Mouse (Mus musculus): Measurements from ENCODE around the gene Mmp9. TPM values are rescaled to one million over a fixed set of nuclear protein-coding genes. Genes with fewer than 3 reads are reported as not detected.

Mmp9 gene
- total RNA-seq, 2 experiments from 2014 or later = 0.56 to 0.60 TPM

GRCm38 (mm10) chr2:164991808-164992207, 51.2 kb downstream of the Mmp9 start:
- DNase-seq = no peak

DNA sequence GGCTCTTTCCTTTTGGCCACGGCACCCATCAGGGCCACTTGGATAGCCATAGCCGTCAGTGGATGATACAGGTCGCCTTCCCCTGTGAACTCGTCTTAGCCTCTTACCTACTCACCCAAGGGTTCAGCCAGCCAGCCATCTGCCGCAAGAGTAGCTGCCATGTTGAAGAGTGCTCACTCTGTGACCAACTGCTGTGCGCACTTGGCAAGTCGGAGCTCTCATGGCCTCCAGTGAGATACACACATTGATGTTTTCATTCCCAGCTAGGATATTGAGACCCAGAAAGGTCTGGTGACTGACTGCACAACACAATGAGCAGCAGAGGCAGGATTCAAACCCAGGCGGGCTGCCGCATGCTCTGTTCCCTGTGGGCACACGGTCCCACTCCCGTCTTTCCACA, 53.6 kb downstream of the Mmp9 start:
- DNase-seq = no peak

GRCm38 (mm10) chr2:164994659-164995428, 54.3 kb downstream of the Mmp9 start:
- DNase-seq = no peak

DNA sequence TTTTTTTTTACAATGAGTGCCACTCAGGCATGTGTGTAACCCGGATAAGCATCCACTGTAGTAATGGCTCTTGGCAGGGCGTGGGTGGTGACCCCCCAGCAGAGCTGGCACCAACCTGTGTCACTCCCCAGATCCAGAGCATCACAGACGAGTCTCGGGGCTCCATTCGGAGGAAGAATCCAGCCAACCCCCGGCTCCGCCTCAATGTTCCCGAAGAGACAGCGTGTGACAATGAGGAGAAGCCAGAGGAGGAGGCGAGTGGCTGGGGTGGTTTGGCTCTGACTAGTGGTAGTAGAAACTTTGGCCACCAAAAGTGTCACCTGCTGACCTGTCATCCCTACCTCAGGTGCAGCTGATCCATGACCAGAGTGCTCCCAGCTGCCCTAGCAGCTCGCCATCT, 55.4 kb downstream of the Mmp9 start:
- no peak for DNase-seq

- peak; percentile 20 to 25 for DNase-seq
Observed at GRCm38 (mm10) chr2:164996848-164997720, 56.5 kb downstream of the Mmp9 start.

DNA sequence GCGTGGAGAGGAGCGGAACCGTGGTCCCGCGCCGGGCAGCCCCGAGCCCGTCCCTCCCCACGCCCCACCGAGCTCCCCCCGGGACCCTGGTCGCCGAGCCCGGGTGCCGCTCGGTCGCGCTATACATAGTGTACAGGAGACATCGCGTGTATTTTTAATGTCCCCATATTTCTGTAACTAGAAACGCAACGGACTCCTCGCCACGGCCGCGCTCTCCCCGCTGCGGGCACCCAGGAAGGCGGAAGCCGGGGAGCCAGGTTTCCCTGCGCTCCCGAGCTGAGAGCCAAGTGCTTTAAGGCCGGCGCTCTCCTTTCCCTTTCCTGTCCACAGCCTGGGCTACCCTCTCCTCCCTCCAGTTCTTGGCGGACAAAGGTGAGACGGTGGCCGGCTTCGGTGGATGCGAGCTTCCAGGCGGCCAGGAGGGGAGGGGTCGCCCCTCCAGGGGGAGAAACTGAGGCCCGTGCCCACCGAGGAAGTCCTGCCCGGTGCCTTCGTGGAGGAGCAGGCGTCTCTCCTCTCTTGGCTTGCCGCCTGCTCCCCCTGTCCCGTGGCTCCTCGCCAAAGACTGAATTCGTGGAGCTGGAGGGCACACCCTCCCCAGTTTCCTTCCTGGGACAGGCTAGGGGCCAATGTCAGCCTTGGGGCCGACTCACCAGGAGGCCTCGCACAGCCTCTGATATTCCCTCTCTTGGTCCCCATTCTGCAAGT, 57.3 kb downstream of the Mmp9 start:
- DNase-seq = peak; percentile 70 to 74

DNA sequence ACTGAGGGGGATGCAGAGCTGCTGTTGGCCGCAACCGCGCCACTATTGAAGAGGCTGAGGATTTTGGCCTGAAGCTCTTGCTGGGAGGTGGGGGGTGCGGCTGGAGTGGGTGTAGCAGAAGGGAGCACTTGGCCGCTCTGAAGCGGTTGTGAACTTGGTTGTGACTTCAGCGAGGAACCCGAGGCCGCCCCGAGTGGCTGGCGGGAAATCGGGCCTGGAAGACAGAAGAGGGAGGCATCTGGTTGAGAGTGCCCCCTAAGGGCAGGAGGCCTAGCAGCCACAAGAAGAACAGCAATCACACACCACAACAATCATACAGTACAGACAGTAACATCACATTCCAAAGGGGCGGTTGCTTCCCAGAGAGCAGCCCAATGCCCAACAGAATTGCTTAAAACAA, 61.4 kb downstream of the Mmp9 start:
- DNase-seq = no peak

GRCm38 (mm10) chr2:165003108-165003507, 62.5 kb downstream of the Mmp9 start:
- DNase-seq = no peak

DNA sequence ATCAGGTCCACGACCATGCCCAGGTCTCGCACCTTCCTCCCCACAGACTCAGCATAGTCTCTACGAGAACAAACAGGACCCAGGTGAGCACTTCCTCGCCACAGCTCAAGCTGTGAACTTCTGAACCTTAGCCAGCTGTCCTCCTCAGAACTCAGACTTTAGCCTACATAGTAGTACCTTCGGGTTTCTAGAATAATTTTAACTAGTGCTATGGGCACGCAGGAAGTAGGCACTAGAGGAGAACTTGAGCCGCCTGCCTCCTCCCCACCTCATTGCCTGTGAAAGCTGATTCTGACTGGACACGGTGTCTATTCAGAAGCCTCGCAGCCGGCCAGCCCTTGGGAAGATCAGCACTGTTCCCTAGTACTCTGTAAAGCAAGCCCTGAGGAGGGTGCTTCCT, 63.7 kb downstream of the Mmp9 start:
- no peak for DNase-seq

Other genes with a start within 250 kb of the Mmp9 start
- gene Spint4, start 242.3 kb upstream of the Mmp9 start, total RNA-seq (2021) = not detected
- not detected for gene Spint5, start 225.5 kb upstream of the Mmp9 start, total RNA-seq (2021)
- under 1 TPM; 0.26 to 0.36 TPM for gene Wfdc3, start 194.8 kb upstream of the Mmp9 start, total RNA-seq (2021)
- 10 to 100 TPM; 39.8 to 44.2 TPM for gene Dnttip1, start 194.8 kb upstream of the Mmp9 start, total RNA-seq (2021)
- gene Ube2c, start 170.9 kb upstream of the Mmp9 start, total RNA-seq (2021) = 10 to 100 TPM in 1 of 2 experiments, 1 to 10 TPM in 1; 7.0 to 10.4 TPM
- gene Tnnc2, start 160.8 kb upstream of the Mmp9 start, total RNA-seq (2021) = under 1 TPM in 1 of 2 experiments, not detected in 1; 0.53 TPM
- gene Snx21, start 155.0 kb upstream of the Mmp9 start, total RNA-seq (2021) = 10 to 100 TPM; 29.2 to 35.3 TPM
- gene Acot8, start 135.9 kb upstream of the Mmp9 start, total RNA-seq (2021) = 10 to 100 TPM; 31.5 to 33.6 TPM
- gene Zswim3, start 135.7 kb upstream of the Mmp9 start, total RNA-seq (2021) = 1 to 10 TPM; 4.0 to 4.7 TPM
- 10 to 100 TPM in 1 of 2 experiments, 1 to 10 TPM in 1; 9.3 to 10.2 TPM for gene Zswim1, start 118.1 kb upstream of the Mmp9 start, total RNA-seq (2021)
- not detected for gene Spata25, start 112.2 kb upstream of the Mmp9 start, total RNA-seq (2021)
- 100 to 1,000 TPM; 105 to 112 TPM for gene Ctsa, start 107.9 kb upstream of the Mmp9 start, total RNA-seq (2021)
- 1 to 10 TPM; 2.1 to 2.5 TPM for gene Neurl2, start 107.3 kb upstream of the Mmp9 start, total RNA-seq (2021)
- gene Pltp, start 83.1 kb upstream of the Mmp9 start, total RNA-seq (2021) = 10 to 100 TPM; 21.1 to 34.7 TPM
- 10 to 100 TPM; 45.4 to 53.9 TPM for gene Pcif1, start 61.5 kb upstream of the Mmp9 start, total RNA-seq (2021)
- gene Zfp335, start 29.0 kb upstream of the Mmp9 start, total RNA-seq (2021) = 10 to 100 TPM; 14.8 to 18.3 TPM
- gene Slc12a5, start 20.0 kb downstream of the Mmp9 start, total RNA-seq (2021) = 1 to 10 TPM; 4.3 to 7.9 TPM
- 10 to 100 TPM; 28.9 to 36.0 TPM for gene Ncoa5, start 94.1 kb downstream of the Mmp9 start, total RNA-seq (2021)
- 1 to 10 TPM; 1.7 TPM for gene Cd40, start 114.8 kb downstream of the Mmp9 start, total RNA-seq (2021)
- gene 1700025C18Rik, start 150.0 kb downstream of the Mmp9 start, total RNA-seq (2021) = not detected